Mouse (Mus musculus) C2C12 (cell line): ENCODE data around the gene Mboat2.

Source experiments
- CEBPB ChIP-seq: IDR thresholded peaks from one replicate; pipeline ENCODE4 v1.6.1; 2011; ENCODE audit warnings: low read depth, mild to moderate bottlenecking, control low read depth, moderate library complexity
- CTCF ChIP-seq: IDR thresholded peaks from one replicate; pipeline ENCODE4 v1.5.1; 2011; ENCODE audit not compliant: control insufficient read depth, insufficient read depth, insufficient read length
- FOSL1 ChIP-seq: IDR thresholded peaks from one replicate; pipeline ENCODE4 v1.8.0; 2011; ENCODE audit warnings: mild to moderate bottlenecking, low read length; ENCODE audit not compliant: poor library complexity, insufficient read depth, severe bottlenecking
- MAX ChIP-seq: IDR thresholded peaks from one replicate; pipeline ENCODE4 v1.6.1; 2011; ENCODE audit warnings: mild to moderate bottlenecking, control low read depth
- MYOD1 ChIP-seq: IDR thresholded peaks from one replicate; pipeline ENCODE4 v1.6.1; 2011; ENCODE audit warnings: low read depth; ENCODE audit not compliant: control insufficient read depth, insufficient read length
- MYOG ChIP-seq: IDR thresholded peaks from one replicate; pipeline ENCODE4 v1.6.1; 2011; ENCODE audit not compliant: control insufficient read depth, insufficient read length; ENCODE audit errors: extremely low read depth
- USF1 ChIP-seq: IDR thresholded peaks from one replicate; pipeline ENCODE4 v1.6.1; 2011; ENCODE audit warnings: low read depth, mild to moderate bottlenecking, control low read depth, moderate library complexity

DNA sequence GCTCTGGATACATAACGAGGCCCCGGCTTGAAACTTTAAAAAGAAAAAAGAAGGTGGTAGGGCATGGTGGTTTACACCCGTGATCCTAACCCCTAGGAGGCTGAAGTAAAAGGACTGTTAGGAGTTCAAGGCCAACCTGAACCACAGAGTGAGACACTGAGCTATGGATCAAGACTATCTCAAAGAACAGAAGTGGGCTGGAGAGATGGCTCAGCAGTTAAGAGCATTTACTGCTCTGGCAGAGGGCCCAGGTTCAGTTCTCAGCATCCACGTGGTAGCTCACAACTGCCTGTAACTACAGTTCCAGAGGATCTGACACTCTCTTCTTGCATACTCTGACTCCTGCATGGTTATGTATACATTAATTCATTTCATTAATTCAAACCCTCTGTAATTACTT is 112.7 kb downstream of the Mboat2 start:
- TF ChIP-seq CTCF (no peak), MAX (no peak), MYOG (no peak), CEBPB (no peak), USF1 (no peak), MYOD1 (no peak), FOSL1 (no peak)
